Mouse (Mus musculus) layer of hippocampus, adult 8-10 months (tissue): Measurements from ENCODE around the gene Olfr804. TPM values are rescaled to one million over a fixed set of nuclear protein-coding genes. Genes with fewer than 3 reads are reported as not detected.

ENCODE experiments used
- DNase-seq, 2 experiments: peaks; one replicate each; pipeline ENCODE4 v3.0.0; 2022; ENCODE audit warnings: low spot score in 2 of 2
- microRNA-seq, 2 experiments: library from miRNA; unstranded; fragments of <30 nt; microRNA quantifications; one replicate each; pipeline ENCODE4 v1.2.0; 2022
- total RNA-seq, 4 experiments: library from RNA; stranded (reverse); gene quantifications; 2 replicates each; pipeline ENCODE4 v1.2.4; 2022

Olfr804 gene
- total RNA-seq, result not detected

- no peak for DNase-seq
Measured at GRCm38 (mm10) chr10:129702910-129703309, at the start of gene Olfr804. TSS of gene Olfr804 (plus strand) at chr10:129703210.

- DNase-seq, result no peak
Measured at GRCm38 (mm10) chr10:129657394-129657793, 45.6 kb upstream of the Olfr804 start, which contains the start of gene Olfr800. TSS of gene Olfr800 (plus strand) at chr10:129657694.

- no peak for DNase-seq
Measured at GRCm38 (mm10) chr10:129673765-129674164, 29.2 kb upstream of the Olfr804 start, which contains the start of gene Olfr801. TSS of gene Olfr801 (minus strand) at chr10:129673865.

GRCm38 (mm10) chr10:129688069-129688468, 14.9 kb upstream of the Olfr804 start, which contains the start of gene Olfr802:
TSS of gene Olfr802 (minus strand) at chr10:129688169.
- DNase-seq, result no peak

- DNase-seq, result no peak
Measured at GRCm38 (mm10) chr10:129694186-129694585, 8.8 kb upstream of the Olfr804 start, which contains the start of gene Olfr803. TSS of gene Olfr803 (minus strand) at chr10:129694286.

GRCm38 (mm10) chr10:129729275-129729674, 26.3 kb downstream of the Olfr804 start, which contains the start of gene Olfr805:
TSS of gene Olfr805 (minus strand) at chr10:129729375.
- no peak for DNase-seq

GRCm38 (mm10) chr10:129741821-129742220, 38.8 kb downstream of the Olfr804 start, which contains the start of gene Olfr806:
TSS of gene Olfr806 (minus strand) at chr10:129741921.
- no peak for DNase-seq

- no peak for DNase-seq
Measured at GRCm38 (mm10) chr10:129757693-129758092, 54.7 kb downstream of the Olfr804 start, which contains the start of gene Olfr807. TSS of gene Olfr807 (minus strand) at chr10:129757793.

Small RNA genes lying within 50 kb of the gene (microRNA-seq; reads per million reads assigned to microRNA genes)
- 0 reads per million in 2 experiments for gene Gm24485

Other genes with a start within 250 kb of the Olfr804 start
- gene Olfr787, start 241.3 kb upstream of the Olfr804 start, total RNA-seq, result not detected
- gene Olfr788, start 232.2 kb upstream of the Olfr804 start, total RNA-seq, result not detected
- gene Olfr789, start 218.5 kb upstream of the Olfr804 start, total RNA-seq, result not detected
- not detected for gene Olfr790, start 204.7 kb upstream of the Olfr804 start, total RNA-seq
- gene Olfr791, start 181.4 kb upstream of the Olfr804 start, total RNA-seq, result not detected
- gene Olfr792, start 164.0 kb upstream of the Olfr804 start, total RNA-seq, result not detected
- not detected for gene Olfr794, start 135.6 kb upstream of the Olfr804 start, total RNA-seq
- gene Olfr796, start 90.6 kb upstream of the Olfr804 start, total RNA-seq, result not detected
- not detected for gene Olfr798, start 75.3 kb upstream of the Olfr804 start, total RNA-seq
- gene Olfr799, start 65.7 kb upstream of the Olfr804 start, total RNA-seq, result not detected
- gene Olfr800, start 45.5 kb upstream of the Olfr804 start, total RNA-seq, result not detected
- not detected for gene Olfr801, start 29.3 kb upstream of the Olfr804 start, total RNA-seq
- not detected for gene Olfr802, start 15.0 kb upstream of the Olfr804 start, total RNA-seq
- gene Olfr803, start 8.9 kb upstream of the Olfr804 start, total RNA-seq, result not detected
- gene Olfr805, start 26.2 kb downstream of the Olfr804 start, total RNA-seq, result not detected
- gene Olfr806, start 38.7 kb downstream of the Olfr804 start, total RNA-seq, result not detected
- gene Olfr807, start 54.6 kb downstream of the Olfr804 start, total RNA-seq, result not detected
- not detected for gene Olfr808, start 62.3 kb downstream of the Olfr804 start, total RNA-seq
- not detected for gene Olfr809, start 71.4 kb downstream of the Olfr804 start, total RNA-seq
- gene Olfr810, start 91.7 kb downstream of the Olfr804 start, total RNA-seq, result not detected
- not detected for gene Olfr811, start 101.2 kb downstream of the Olfr804 start, total RNA-seq
- not detected for gene Olfr812, start 142.9 kb downstream of the Olfr804 start, total RNA-seq
- not detected for gene Olfr813, start 152.2 kb downstream of the Olfr804 start, total RNA-seq
- not detected for gene Olfr814, start 176.6 kb downstream of the Olfr804 start, total RNA-seq
- gene Olfr815, start 202.7 kb downstream of the Olfr804 start, total RNA-seq, result not detected
- gene Olfr816, start 212.4 kb downstream of the Olfr804 start, total RNA-seq, result not detected
- gene Olfr818, start 245.9 kb downstream of the Olfr804 start, total RNA-seq, result not detected